Mouse (Mus musculus) cerebral cortex, adult 2 months (tissue): ENCODE data around the gene Kcnma1.

Experiments
- WGBS: fragments of 180-500 bp; shearing (Covaris S2); methylation state at CpG from one replicate; pipeline ENCODE4 v1.1.7; 2018; 5-methylcytosine and 5-hydroxymethylcytosine counted together

Kcnma1 gene

DNA sequence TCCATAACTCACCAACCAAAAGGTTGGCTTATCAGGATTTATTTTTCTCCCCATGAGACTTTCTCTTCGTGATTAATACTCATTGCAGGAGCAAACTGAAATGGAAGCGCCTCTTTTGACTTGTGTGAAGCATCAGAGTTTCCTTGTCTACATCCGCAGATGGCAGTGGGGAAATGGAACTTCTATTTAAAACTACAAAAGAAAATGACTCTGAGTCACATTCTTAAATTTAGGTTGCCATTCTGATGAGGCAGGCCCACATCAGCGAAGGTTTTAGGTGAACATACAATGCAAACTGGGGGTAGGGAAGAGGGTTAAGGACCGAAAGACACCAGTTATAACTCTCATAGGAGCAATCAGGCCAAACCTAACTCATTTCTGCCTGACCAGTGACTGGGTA, 419.7 kb downstream of the Kcnma1 start:
- WGBS: 38% methylated on average over 5 of the region's 5 CpGs

DNA sequence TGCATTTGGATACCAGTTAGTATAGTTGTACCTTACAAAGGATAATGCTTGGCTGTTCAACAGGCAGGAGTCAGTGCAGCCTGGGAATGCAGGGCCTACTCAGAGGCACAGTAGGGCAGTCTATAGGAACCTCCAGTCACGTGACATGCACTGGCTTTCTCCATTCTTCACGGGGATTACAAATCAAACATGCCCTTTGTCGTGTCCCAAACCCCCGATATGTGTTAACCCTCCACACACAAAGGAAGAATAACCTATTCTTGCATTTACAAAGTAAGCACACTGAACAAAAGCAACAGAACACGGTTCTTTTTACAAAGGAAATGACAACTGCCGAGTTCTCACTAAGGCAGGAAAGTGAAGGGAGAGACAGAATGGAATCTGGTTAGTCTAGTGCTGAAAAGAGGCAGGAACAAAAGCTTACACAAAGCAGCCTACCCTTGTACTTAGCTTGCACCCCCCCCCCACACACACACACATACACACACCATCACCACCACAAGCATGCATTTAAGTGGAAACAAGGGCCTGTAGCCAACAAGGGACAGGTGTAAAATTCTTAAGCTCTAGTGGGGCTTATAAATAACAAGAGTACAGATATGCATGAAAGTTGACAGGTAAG, 421.4 kb downstream of the Kcnma1 start:
- 44% methylated on average over 6 of the region's 6 CpGs for WGBS

DNA sequence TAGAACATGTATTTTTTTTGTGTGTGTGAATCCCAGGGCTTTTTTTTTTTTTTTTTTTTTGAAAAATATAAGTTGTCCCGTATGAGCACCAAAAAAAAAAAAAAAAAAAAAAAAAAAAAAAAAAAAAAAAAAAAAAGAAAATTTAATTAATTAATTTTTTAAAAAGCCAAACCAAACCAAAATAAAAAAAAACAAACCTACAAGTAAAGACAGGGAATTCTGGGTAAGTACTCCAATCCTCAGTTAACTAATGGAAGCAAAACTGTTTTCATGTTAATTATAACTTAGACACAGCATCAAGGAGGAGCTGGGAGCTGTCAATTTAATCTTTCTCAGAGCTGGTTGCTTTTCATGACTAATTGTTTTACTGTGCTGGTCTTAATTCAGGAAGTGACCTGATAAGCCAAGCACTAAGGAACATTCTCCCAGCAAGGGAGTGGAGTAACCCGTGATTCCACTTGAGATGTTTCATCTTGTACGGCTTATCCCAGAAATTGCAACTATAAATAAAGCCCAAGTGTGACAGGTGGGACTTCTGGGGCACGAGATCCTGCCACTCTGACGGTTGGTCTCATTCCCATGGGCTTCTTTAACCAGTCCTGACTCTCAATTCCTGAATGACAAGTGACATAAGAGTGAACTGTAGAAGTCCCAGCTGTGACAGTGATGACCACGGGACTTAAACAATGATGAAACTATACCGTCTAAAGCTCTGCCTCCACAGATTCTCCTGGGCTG, 424.4 kb downstream of the Kcnma1 start:
- 52% methylated on average over 7 of the region's 7 CpGs for WGBS

DNA sequence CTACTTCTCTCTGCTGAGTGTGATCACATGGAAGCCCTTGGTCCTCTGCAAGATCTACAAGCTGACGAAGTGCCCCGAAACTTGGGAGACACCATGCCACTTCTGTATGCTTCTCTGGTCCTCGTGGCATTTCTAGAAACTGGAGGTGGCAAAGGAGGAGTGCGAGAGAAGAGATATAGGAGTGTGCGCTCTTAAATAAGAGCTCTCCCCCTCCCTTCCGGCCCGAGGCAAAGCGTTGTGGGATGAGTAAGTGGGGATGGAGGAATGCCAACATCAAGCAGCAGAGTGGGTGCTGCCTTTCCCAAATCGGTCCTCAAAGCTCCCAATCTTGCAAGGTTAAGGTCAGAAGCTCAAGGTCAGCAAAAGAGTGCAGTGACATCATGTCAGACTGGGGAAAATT, 426.8 kb downstream of the Kcnma1 start:
- 36% methylated on average over 9 of the region's 9 CpGs for WGBS

DNA sequence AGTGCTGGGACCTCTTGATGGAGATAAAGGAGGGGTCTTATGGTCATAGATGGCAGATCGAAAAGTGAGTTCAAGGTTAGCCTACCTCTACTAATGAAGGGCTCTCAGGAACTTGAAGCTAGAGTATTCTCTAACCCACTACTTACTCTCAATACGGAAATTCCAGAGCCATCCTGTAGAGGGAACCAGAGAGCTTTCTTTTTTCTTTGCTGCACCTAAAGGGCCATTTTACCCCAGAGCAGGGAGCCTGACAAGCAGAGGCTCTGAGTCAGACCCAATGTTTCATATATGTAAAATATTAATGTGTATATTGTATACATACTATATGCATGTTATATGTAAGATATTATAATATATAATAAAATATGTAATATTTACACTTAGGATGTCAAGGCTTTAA, 431.1 kb downstream of the Kcnma1 start:
- 24% methylated on average over 2 of the region's 2 CpGs for WGBS

DNA sequence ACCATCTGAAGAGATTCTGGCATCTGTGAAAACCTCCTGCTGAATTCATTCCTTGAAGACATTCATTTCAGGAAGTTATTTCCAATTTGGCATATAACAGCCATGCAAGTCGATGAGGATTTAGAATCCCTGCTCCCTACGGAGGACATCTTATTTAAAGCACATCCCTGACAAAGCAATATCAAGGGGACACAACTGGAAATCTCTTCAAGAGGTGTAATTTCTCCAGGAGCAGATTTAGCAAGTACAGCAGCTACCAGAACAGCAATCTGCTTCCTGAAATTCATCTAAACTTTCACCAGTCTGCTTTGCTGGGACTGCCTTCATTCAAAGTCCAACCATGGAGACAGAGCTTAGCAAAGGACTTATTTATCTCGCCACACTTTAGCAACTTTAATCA, 433.0 kb downstream of the Kcnma1 start:
- 49% methylated on average over 3 of the region's 3 CpGs for WGBS

DNA sequence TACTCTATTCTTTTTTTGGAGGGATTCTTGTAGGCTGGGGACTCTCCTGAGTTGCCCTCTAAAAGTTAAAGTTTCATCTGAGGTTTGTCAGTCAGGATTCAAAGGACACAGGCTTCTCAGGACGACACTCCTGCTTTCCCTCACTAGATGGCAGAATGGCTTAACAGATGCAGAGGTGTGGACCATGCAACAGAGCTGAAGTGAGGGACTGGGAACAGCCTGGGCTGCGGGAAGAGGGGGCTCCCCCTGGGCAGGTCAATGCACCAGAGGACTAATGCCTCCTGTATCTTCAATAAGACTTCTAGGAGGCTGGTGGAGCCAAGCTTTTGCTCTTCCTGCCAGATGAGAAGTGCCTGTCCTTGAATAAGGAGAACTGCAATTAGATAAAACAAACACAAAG, 438.3 kb downstream of the Kcnma1 start:
- WGBS: 4% methylated on average over 2 of the region's 2 CpGs

GRCm38 (mm10) chr14:23574136-23574535, 440.2 kb downstream of the Kcnma1 start:
- 78% methylated on average over 4 of the region's 4 CpGs for WGBS

- WGBS: 43% methylated on average over 3 of the region's 3 CpGs
Measured at GRCm38 (mm10) chr14:23573385-23573784, 440.9 kb downstream of the Kcnma1 start.

DNA sequence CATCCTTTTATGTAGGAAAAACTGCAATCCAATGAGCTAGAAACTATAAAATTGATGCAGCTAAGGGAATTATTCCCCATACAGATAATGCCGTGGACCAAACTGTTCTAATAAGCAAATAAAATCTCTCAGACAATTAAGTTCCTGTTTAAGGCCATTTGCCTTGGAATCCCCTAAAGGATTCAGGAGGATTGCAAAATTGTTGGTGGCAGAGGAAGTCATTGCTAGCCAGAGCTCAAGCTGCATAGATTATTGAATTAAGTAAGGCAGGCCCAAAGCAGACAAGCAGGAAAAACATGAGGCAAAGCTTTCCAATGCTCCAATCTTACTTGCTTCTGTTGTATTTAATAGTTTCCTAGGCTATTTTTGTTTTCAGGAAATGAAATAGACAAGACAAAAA, 441.5 kb downstream of the Kcnma1 start:
- 55% methylated on average over 1 of the region's 1 CpGs for WGBS

GRCm38 (mm10) chr14:23570251-23570650, 444.0 kb downstream of the Kcnma1 start:
- 79% methylated on average over 1 of the region's 1 CpGs for WGBS

DNA sequence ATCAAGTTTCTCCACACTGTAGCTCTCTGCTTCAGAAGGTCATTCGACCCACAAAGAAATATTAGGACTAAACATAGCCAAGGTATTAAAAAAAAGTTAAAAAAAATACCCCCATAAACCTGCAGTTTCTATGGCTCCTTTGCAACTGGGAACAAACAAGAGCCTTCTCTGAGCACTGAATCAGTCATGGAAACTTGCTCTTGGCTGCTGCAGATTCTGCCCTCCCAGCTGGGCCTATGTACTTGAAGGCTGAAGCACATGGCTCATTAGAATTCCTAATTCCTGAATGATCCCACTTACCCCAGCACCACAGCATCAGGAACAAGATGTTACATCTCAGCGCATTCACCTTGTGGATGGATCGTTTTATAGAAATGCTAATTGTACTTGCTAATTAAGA, 448.4 kb downstream of the Kcnma1 start:
- 72% methylated on average over 3 of the region's 3 CpGs for WGBS

- WGBS: 59% methylated on average over 7 of the region's 7 CpGs
Measured at GRCm38 (mm10) chr14:23564474-23564873, 449.8 kb downstream of the Kcnma1 start.

GRCm38 (mm10) chr14:23563180-23563579, 451.1 kb downstream of the Kcnma1 start:
- WGBS: 59% methylated on average over 2 of the region's 2 CpGs

- WGBS: 72% methylated on average over 2 of the region's 2 CpGs
Measured at GRCm38 (mm10) chr14:23555647-23556046, 458.6 kb downstream of the Kcnma1 start.

DNA sequence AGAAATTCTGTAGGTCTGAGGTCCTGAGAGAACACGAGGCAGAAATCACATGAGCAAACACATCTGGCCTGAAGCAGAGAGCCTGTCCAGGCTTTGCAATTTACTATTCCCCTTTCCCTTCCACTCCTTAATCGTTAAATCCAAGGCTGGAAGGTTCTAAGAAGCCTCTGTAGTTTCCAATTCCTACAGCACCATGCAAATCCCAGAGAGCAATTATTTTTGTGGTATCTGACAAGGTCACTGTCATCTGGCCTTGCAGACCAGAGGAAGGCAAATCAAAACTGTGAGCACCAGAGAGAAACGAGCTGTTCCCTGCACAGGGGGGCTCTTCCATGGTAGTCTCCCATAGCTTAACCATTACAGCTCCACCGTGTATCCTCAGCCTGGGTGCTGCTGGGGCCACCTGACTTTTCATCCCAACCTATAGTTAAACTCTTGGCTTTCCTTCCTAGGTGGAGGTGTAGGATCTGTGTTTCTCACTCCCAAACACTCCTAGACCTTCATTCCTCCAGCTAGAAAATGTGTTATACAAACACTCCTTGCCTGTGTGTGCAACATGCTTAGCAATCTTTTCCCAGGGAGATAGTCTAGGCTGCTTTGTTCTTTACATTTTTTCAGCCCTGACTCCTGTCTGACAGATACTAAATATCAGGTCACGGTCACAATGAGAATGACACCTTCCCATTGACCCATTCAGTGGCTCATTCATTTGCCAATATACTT, 461.9 kb downstream of the Kcnma1 start:
- 61% methylated on average over 5 of the region's 5 CpGs for WGBS

DNA sequence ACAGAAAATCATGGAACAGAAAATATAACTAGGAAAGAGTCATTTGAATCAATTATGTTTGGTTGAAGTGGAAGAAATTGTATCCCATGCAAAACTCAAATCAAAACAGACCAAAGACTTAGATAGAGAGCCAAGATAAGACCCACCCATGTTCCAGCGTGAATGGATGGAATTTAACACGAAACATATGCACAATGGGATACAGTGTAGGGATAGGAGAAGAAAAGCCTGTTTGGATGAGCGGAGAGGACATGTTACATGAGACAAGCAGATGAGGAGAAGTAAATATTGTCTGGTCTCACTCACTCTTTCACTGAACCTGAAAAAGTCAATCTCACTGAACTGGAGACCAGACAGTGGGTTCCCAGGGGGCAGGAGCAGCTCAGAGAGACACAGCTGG, 463.8 kb downstream of the Kcnma1 start:
- 78% methylated on average over 3 of the region's 3 CpGs for WGBS

DNA sequence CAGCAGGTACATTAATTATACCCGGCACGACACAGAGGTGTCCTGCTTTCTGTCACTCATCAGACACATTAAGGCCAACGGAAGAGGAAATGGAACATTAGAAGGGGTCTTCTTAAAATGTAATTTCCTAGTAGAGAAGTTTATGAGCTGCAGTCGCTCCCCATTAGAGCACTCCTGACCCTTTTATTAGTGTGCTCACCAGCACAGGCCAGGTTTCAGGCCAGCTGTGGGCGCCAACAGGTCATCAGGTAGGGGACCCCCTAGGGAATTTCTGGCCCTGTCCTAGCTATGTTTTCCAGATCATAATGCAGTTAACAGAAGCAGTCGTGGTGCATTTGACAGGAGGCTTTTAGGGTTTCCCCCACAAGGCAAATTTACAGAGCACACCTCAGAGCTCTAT, 472.2 kb downstream of the Kcnma1 start:
- WGBS: 90% methylated on average over 6 of the region's 6 CpGs

GRCm38 (mm10) chr14:23539621-23540020, 474.7 kb downstream of the Kcnma1 start:
- 59% methylated on average over 3 of the region's 3 CpGs for WGBS

DNA sequence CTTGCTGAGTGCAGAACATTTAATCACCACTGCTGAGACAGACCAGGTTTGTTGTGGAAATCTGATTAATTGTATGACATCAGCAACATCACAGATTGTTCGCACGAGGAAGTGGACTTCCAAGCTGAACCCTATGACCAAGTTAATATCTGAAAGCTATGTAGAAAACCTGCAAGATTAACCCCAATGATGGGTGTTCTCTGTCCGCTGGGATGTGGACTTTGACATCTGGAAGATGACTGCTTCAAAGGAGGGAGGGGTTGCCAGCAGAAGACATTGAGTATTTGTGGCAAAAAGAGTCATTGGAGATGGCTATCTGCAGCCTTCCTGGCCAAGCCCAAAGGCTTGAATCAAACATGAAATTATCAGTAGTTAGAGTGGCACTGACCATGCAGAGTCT, 480.9 kb downstream of the Kcnma1 start:
- WGBS: 93% methylated on average over 3 of the region's 3 CpGs

- 37% methylated on average over 8 of the region's 8 CpGs for WGBS
Measured at GRCm38 (mm10) chr14:23531735-23532525, 482.4 kb downstream of the Kcnma1 start.

- WGBS: 3% methylated on average over 4 of the region's 4 CpGs
Measured at GRCm38 (mm10) chr14:23529720-23530119, 484.6 kb downstream of the Kcnma1 start.
